Mouse (Mus musculus) limb, embryonic 11.5 days (tissue): ENCODE measurements around the gene Slc17a3. TPM values are rescaled to one million over a fixed set of nuclear protein-coding genes. Genes with fewer than 3 reads are reported as not detected.

Experiments
- ATAC-seq: fragments of 200-750 bp; cut with Nextera tagmentation; 2 replicates; pipeline ENCODE4 v1.8.0; 2017; ENCODE audit warnings: low read depth; ENCODE audit not compliant: insufficient number of reproducible peaks, low FRiP score, low TSS enrichment
- DNase-seq: peaks from one replicate; pipeline ENCODE4 v3.0.0-alpha.2; 2015; ENCODE audit warnings: low spot score
- H3K27ac ChIP-seq: fragments of 300-500 bp; sonication (generic); replicated peaks from 2 replicates; pipeline ENCODE4 v1.5.1; 2014; ENCODE audit warnings: low read depth, mild to moderate bottlenecking, low read length
- H3K27me3 ChIP-seq: fragments of 300-500 bp; sonication (generic); 2 replicates; pipeline ENCODE4 v1.6.1; 2014; ENCODE audit warnings: mild to moderate bottlenecking, low read length, mixed read lengths; ENCODE audit not compliant: control insufficient read depth, insufficient read depth
- H3K36me3 ChIP-seq: fragments of 300-500 bp; sonication (generic); 2 replicates; pipeline ENCODE4 v1.6.1; 2014; ENCODE audit warnings: mild to moderate bottlenecking, low read length, moderate library complexity, mixed read lengths; ENCODE audit not compliant: control insufficient read depth, insufficient read depth
- H3K4me1 ChIP-seq: fragments of 300-500 bp; sonication (generic); 2 replicates; pipeline ENCODE4 v1.6.1; 2014; ENCODE audit warnings: low read length, mixed read lengths; ENCODE audit not compliant: control insufficient read depth, insufficient read depth
- H3K4me2 ChIP-seq: fragments of 300-500 bp; sonication (generic); 2 replicates; pipeline ENCODE4 v1.6.1; 2014; ENCODE audit warnings: low read depth, mild to moderate bottlenecking, moderate library complexity; ENCODE audit not compliant: severe bottlenecking
- H3K4me3 ChIP-seq: fragments of 300-500 bp; sonication (generic); 2 replicates; pipeline ENCODE4 v1.5.1; 2014; ENCODE audit warnings: low read depth, low read length
- H3K9ac ChIP-seq: fragments of 300-500 bp; sonication (generic); 2 replicates; pipeline ENCODE4 v1.6.1; 2014; ENCODE audit warnings: mild to moderate bottlenecking, low read length
- H3K9me3 ChIP-seq: fragments of 300-500 bp; sonication (generic); 2 replicates; pipeline ENCODE4 v1.6.1; 2016; ENCODE audit warnings: low read length; ENCODE audit not compliant: control insufficient read depth
- WGBS: fragments of 180-500 bp; shearing (Covaris S2); extraction: QIAGEN DNeasy Blood & Tissue Kit; methylation state at CpG from one replicate; pipeline ENCODE4 v1.1.7; 2014; 5-methylcytosine and 5-hydroxymethylcytosine counted together
- polyA plus RNA-seq: library from polyadenylated mRNA; unstranded; fragments of >200 nt; fragmentation: Nextera tagmentation; extraction: Ambion mirVana; gene quantifications from 2 replicates; pipeline ENCODE4 v1.2.1, GENCODE M21; 2014

Gene Slc17a3
- polyA plus RNA-seq, 1 experiment from 2014 or later, result not detected

- no peaks in the 10 kb centered on the region; the same call in 1 of the 2 replicates for H3K4me1 ChIP-seq
- no peak overlapping the region for H3K9ac ChIP-seq
- H3K4me2 ChIP-seq, result no peak overlapping the region
- no peak for DNase-seq
- H3K4me3 ChIP-seq, result no peak overlapping the region
- no peaks in the 10 kb centered on the region for H3K9me3 ChIP-seq
- no peak overlapping the region for H3K27ac ChIP-seq
- 54% methylated on average over 2 of the region's 2 CpGs for WGBS
- ATAC-seq, result no peak
- H3K36me3 ChIP-seq, result no peaks in the 10 kb centered on the region
- no peaks in the 10 kb centered on the region for H3K27me3 ChIP-seq
These were observed 46.3 kb downstream of the Slc17a3 start for GRCm38 (mm10) chr13:23885540-23885939.

GRCm38 (mm10) chr13:23887026-23887725 is 47.9 kb downstream of the Slc17a3 start:
- no peak overlapping the region for H3K9ac ChIP-seq
- H3K36me3 ChIP-seq, result no peaks in the 10 kb centered on the region
- ATAC-seq (no peak), DNase-seq (no peak)
- no peak overlapping the region for H3K4me2 ChIP-seq
- no peaks in the 10 kb centered on the region for H3K9me3 ChIP-seq
- no peak overlapping the region for H3K27ac ChIP-seq
- H3K27me3 ChIP-seq, result no peaks in the 10 kb centered on the region
- no peak overlapping the region for H3K4me3 ChIP-seq
- H3K4me1 ChIP-seq, result no peaks in the 10 kb centered on the region; the same call in 1 of the 2 replicates
- whole genome bisulfite sequencing, result 76% methylated on average over 3 of the region's 3 CpGs

- 51% methylated on average over 6 of the region's 6 CpGs for WGBS
- no peaks in the 10 kb centered on the region; the same call in 1 of the 2 replicates for H3K4me1 ChIP-seq
- H3K9ac ChIP-seq, result no peak overlapping the region
- H3K27me3 ChIP-seq, result no peaks in the 10 kb centered on the region
- no peaks in the 10 kb centered on the region for H3K9me3 ChIP-seq
- ATAC-seq, result peak; percentile 86
- no peak overlapping the region for H3K4me3 ChIP-seq
- H3K4me2 ChIP-seq, result no peak overlapping the region
- H3K27ac ChIP-seq, result 0 out of 2 replicates have a peak overlapping the region, but pooled peaks have one; percentile 47
- H3K36me3 ChIP-seq, result no peaks in the 10 kb centered on the region
- DNase-seq, result peak; percentile 38
These were observed 49.9 kb downstream of the Slc17a3 start for GRCm38 (mm10) chr13:23889011-23889605.

- Histone ChIP-seq H3K9me3 (no peaks in the 10 kb centered on the region), H3K4me2 (no peak overlapping the region), H3K9ac (no peak overlapping the region), H3K4me1 (no peaks in the 10 kb centered on the region; the same call in 1 of the 2 replicates), H3K27me3 (no peaks in the 10 kb centered on the region), H3K4me3 (no peak overlapping the region), H3K36me3 (no peaks in the 10 kb centered on the region), H3K27ac (no peak overlapping the region)
- no peak for ATAC-seq
- no peak for DNase-seq
- WGBS, result 48% methylated on average over 9 of the region's 9 CpGs
These were observed 53.5 kb downstream of the Slc17a3 start for GRCm38 (mm10) chr13:23892592-23893268.

- 76% methylated on average over 4 of the region's 4 CpGs for WGBS
- Histone ChIP-seq H3K27ac (no peak overlapping the region), H3K9me3 (no peaks in the 10 kb centered on the region), H3K27me3 (no peaks in the 10 kb centered on the region), H3K4me1 (no peaks in the 10 kb centered on the region; the same call in 1 of the 2 replicates), H3K4me2 (no peak overlapping the region), H3K36me3 (no peaks in the 10 kb centered on the region), H3K4me3 (no peak overlapping the region), H3K9ac (no peak overlapping the region)
- DNase-seq (no peak), ATAC-seq (no peak)
These were observed 54.0 kb downstream of the Slc17a3 start for GRCm38 (mm10) chr13:23893269-23893593.

GRCm38 (mm10) chr13:23898242-23898641 is 59.0 kb downstream of the Slc17a3 start:
- Histone ChIP-seq H3K4me3 (no peak overlapping the region), H3K27me3 (no peaks in the 10 kb centered on the region), H3K27ac (no peak overlapping the region), H3K4me1 (no peaks in the 10 kb centered on the region), H3K9me3 (no peaks in the 10 kb centered on the region), H3K4me2 (no peak overlapping the region), H3K9ac (no peak overlapping the region), H3K36me3 (no peaks in the 10 kb centered on the region)
- ATAC-seq (no peak), DNase-seq (no peak)
- WGBS, result 75% methylated on average over 6 of the region's 6 CpGs

GRCm38 (mm10) chr13:23906906-23907305 is 67.7 kb downstream of the Slc17a3 start:
- no peak overlapping the region for H3K27ac ChIP-seq
- no peaks in the 10 kb centered on the region for H3K9me3 ChIP-seq
- no peaks in the 10 kb centered on the region for H3K36me3 ChIP-seq
- no peak overlapping the region for H3K4me2 ChIP-seq
- H3K4me1 ChIP-seq, result no peaks in the 10 kb centered on the region
- ATAC-seq (no peak), DNase-seq (no peak)
- WGBS, result 94% methylated on average over 5 of the region's 5 CpGs
- H3K4me3 ChIP-seq, result no peak overlapping the region
- H3K9ac ChIP-seq, result no peak overlapping the region
- no peaks in the 10 kb centered on the region for H3K27me3 ChIP-seq

- no peak overlapping the region for H3K9ac ChIP-seq
- no peaks in the 10 kb centered on the region for H3K4me1 ChIP-seq
- no peaks in the 10 kb centered on the region for H3K9me3 ChIP-seq
- no peak overlapping the region for H3K4me3 ChIP-seq
- no peaks in the 10 kb centered on the region for H3K27me3 ChIP-seq
- DNase-seq, result no peak
- H3K36me3 ChIP-seq, result no peaks in the 10 kb centered on the region
- no peak overlapping the region for H3K4me2 ChIP-seq
- WGBS, result 80% methylated on average over 5 of the region's 5 CpGs
- H3K27ac ChIP-seq, result no peak overlapping the region
- no peak for ATAC-seq
These were observed 70.9 kb downstream of the Slc17a3 start for GRCm38 (mm10) chr13:23910121-23910520.
